Mouse (Mus musculus) hindbrain, embryonic 15.5 days (tissue): ENCODE measurements around the gene Gm45711. TPM values are rescaled to one million over a fixed set of nuclear protein-coding genes. Genes with fewer than 3 reads are reported as not detected.

Experiments
- polyA plus RNA-seq: library from polyadenylated mRNA; unstranded; fragments of >200 nt; fragmentation: Nextera tagmentation; extraction: Ambion mirVana; gene quantifications from 2 replicates; pipeline ENCODE4 v1.2.1, GENCODE M21; 2015

Gm45711 gene
- polyA plus RNA-seq, 1 experiment from 2014 or later, result not detected

Other genes starting within 250 kb of the Gm45711 start
- gene Cdh5, start 208.5 kb downstream of the Gm45711 start, polyA plus RNA-seq, result 16.4 and 16.7 TPM in 2 replicates
- gene Bean1, start 139.6 kb downstream of the Gm45711 start, polyA plus RNA-seq, result 7.1 and 7.4 TPM in 2 replicates
- 48.2 and 49.6 TPM in 2 replicates for gene Tk2, start 61.5 kb downstream of the Gm45711 start, polyA plus RNA-seq
- 35.7 TPM in 2 replicates for gene Cklf, start 59.2 kb downstream of the Gm45711 start, polyA plus RNA-seq
- gene Cmtm2a, start 16.9 kb downstream of the Gm45711 start, polyA plus RNA-seq, result not detected in 2 replicates
- not detected in 2 replicates for gene Cmtm1, start 64 bp upstream of the Gm45711 start, polyA plus RNA-seq
- not detected in 2 replicates for gene Gm11020, start 11.5 kb upstream of the Gm45711 start, polyA plus RNA-seq
- not detected in 2 replicates for gene Cmtm2b, start 12.1 kb upstream of the Gm45711 start, polyA plus RNA-seq
- gene Cmtm3, start 29.3 kb upstream of the Gm45711 start, polyA plus RNA-seq, result 39.5 and 44.1 TPM in 2 replicates
- gene Cmtm4, start 85.7 kb upstream of the Gm45711 start, polyA plus RNA-seq, result 2.7 TPM in 2 replicates
- 106 and 109 TPM in 2 replicates for gene Dync1li2, start 133.0 kb upstream of the Gm45711 start, polyA plus RNA-seq
- gene Terb1, start 199.8 kb upstream of the Gm45711 start, polyA plus RNA-seq, result 0.62 and 0.65 TPM in 2 replicates
- gene Nae1, start 224.6 kb upstream of the Gm45711 start, polyA plus RNA-seq, result 103 and 107 TPM in 2 replicates
- gene Car7, start 224.6 kb upstream of the Gm45711 start, polyA plus RNA-seq, result 2.7 and 4.0 TPM in 2 replicates